Mouse (Mus musculus) embryonic facial prominence, embryonic 15.5 days (tissue): ENCODE measurements at regions not wholly inside any gene's neighbourhood (a gene's known extent, or its start where the extent isn't known, plus 50 kb on each side); places are given as distances from the start of the nearest gene placed in this dataset.

Experiments used
- ATAC-seq: fragments of 200-750 bp; cut with Nextera tagmentation; 2 replicates; pipeline ENCODE4 v1.8.0; 2017; ENCODE audit warnings: low read depth, moderate TSS enrichment; ENCODE audit not compliant: insufficient number of reproducible peaks, low FRiP score, low TSS enrichment
- H3K27ac ChIP-seq: fragments of 300-500 bp; sonication (generic); replicated peaks from 2 replicates; pipeline ENCODE4 v1.5.1; 2015; ENCODE audit warnings: mild to moderate bottlenecking, inconsistent platforms
- H3K27me3 ChIP-seq: fragments of 300-500 bp; sonication (generic); 2 replicates; pipeline ENCODE4 v1.6.1; 2015; ENCODE audit warnings: inconsistent platforms
- H3K36me3 ChIP-seq: fragments of 300-500 bp; sonication (generic); 2 replicates; pipeline ENCODE4 v1.6.1; 2015; ENCODE audit warnings: mild to moderate bottlenecking, inconsistent platforms
- H3K4me1 ChIP-seq: fragments of 300-500 bp; sonication (generic); 2 replicates; pipeline ENCODE4 v1.6.1; 2015; ENCODE audit warnings: inconsistent platforms
- H3K4me2 ChIP-seq: fragments of 300-500 bp; sonication (generic); replicated peaks from 2 replicates; pipeline ENCODE4 v1.6.1; 2015; ENCODE audit warnings: mild to moderate bottlenecking, inconsistent platforms
- H3K4me3 ChIP-seq: fragments of 300-500 bp; sonication (generic); replicated peaks from 2 replicates; pipeline ENCODE4 v1.5.1; 2015; ENCODE audit warnings: mild to moderate bottlenecking, inconsistent platforms
- H3K9ac ChIP-seq: fragments of 300-500 bp; sonication (generic); 2 replicates; pipeline ENCODE4 v1.6.1; 2015; ENCODE audit warnings: inconsistent platforms
- H3K9me3 ChIP-seq: fragments of 300-500 bp; sonication (generic); replicated peaks from 2 replicates; pipeline ENCODE4 v1.6.1; 2016; ENCODE audit warnings: inconsistent platforms
- WGBS: fragments of 180-500 bp; shearing (Covaris S2); methylation state at CpG from one replicate; pipeline ENCODE4 v1.1.7; 2015; 5-methylcytosine and 5-hydroxymethylcytosine counted together

GRCm38 (mm10) chr3:21512081-21512480, 564.4 kb upstream of the Tbl1xr1 start:
- WGBS: 65% methylated on average over 4 of the region's 4 CpGs
- ATAC-seq: no peak
- H3K27me3 ChIP-seq: no peaks in the 10 kb centered on the region

GRCm38 (mm10) chr3:21524426-21524937, 552.0 kb upstream of the Tbl1xr1 start:
- H3K27ac ChIP-seq: peak overlapping the region; percentile 24; the same call in 1 of the 2 replicates
- no peak overlapping the region for H3K4me3 ChIP-seq
- no peaks in the 10 kb centered on the region for H3K9me3 ChIP-seq
- WGBS: 8% methylated on average over 1 of the region's 1 CpGs
- no peak overlapping the region for H3K4me2 ChIP-seq
- H3K36me3 ChIP-seq: no peaks in the 10 kb centered on the region
- no peaks in the 10 kb centered on the region for H3K4me1 ChIP-seq
- no peaks in the 10 kb centered on the region for H3K27me3 ChIP-seq
- ATAC-seq: peak; percentile 29; the same call in 1 of the 2 replicates
- no peak overlapping the region for H3K9ac ChIP-seq

More at GRCm38 (mm10) chr3:21512081-21512480, 564.4 kb upstream of the Tbl1xr1 start:
- Histone ChIP-seq H3K4me3 (no peak overlapping the region), H3K4me1 (no peaks in the 10 kb centered on the region), H3K4me2 (no peak overlapping the region), H3K27ac (no peak overlapping the region), H3K9ac (no peak overlapping the region), H3K36me3 (no peaks in the 10 kb centered on the region), H3K9me3 (peaks cover 23% of the 10 kb centered on the region; the same call in 1 of the 2 replicates)

- Histone ChIP-seq H3K9ac (no peak overlapping the region), H3K4me3 (no peak overlapping the region), H3K4me2 (no peak overlapping the region), H3K36me3 (no peaks in the 10 kb centered on the region), H3K9me3 (no peaks in the 10 kb centered on the region), H3K27ac (no peak overlapping the region), H3K27me3 (no peaks in the 10 kb centered on the region), H3K4me1 (0 out of 2 replicates have a peak, but pooled peaks cover 6% of the 10 kb centered on the region)
- ATAC-seq: no peak
- WGBS: 21% methylated on average over 5 of the region's 5 CpGs
Observed at GRCm38 (mm10) chr3:21530862-21531261, 545.6 kb upstream of the Tbl1xr1 start.

DNA sequence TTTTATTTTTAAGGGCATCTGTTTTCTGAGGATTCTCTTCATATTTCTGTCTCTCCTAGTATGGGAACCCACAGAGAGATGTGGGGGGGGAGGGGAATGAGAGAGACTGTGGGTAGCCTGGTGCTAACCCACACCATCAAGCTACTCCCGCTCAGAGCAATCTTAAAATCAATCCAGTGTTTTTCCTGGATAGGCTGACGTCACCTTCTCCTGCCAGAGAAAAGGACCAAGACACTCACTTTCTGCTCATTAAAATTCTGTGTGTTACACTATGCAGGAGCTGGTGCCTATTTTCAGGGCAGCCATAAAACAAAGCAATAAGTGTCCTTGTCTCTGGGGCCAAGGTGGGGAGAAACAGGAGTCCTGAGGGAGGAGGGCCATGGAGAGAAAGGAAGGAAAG, 537.3 kb upstream of the Tbl1xr1 start:
- Histone ChIP-seq H3K4me1 (no peaks in the 10 kb centered on the region), H3K9ac (no peak overlapping the region), H3K4me3 (no peak overlapping the region), H3K27ac (no peak overlapping the region), H3K27me3 (no peaks in the 10 kb centered on the region), H3K4me2 (no peak overlapping the region), H3K9me3 (no peaks in the 10 kb centered on the region), H3K36me3 (no peaks in the 10 kb centered on the region)
- WGBS: 66% methylated on average over 2 of the region's 2 CpGs
- ATAC-seq: no peak

DNA sequence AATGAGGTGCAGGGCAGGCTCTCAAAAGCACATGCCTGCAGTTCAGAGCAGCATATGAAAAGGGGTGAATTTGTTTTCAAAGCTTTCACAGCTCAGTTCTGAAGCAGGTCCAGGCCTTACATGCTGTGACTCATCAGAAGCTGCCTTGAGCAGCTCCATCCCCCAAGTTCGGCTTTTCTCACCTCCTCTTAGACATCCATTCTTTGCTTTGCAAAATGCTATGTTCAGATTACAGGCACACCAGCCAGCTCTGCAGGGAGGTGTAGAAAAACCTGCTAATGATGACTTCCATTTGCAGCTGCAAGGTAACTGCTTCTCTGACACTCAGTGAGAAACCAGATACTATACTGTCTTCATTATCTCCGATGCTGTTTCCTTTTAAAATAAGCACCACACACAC, 532.0 kb upstream of the Tbl1xr1 start:
- Histone ChIP-seq H3K36me3 (no peaks in the 10 kb centered on the region), H3K27ac (no peak overlapping the region), H3K4me1 (peaks cover 6% of the 10 kb centered on the region; the same call in 1 of the 2 replicates), H3K9ac (no peak overlapping the region), H3K4me2 (no peak overlapping the region), H3K4me3 (no peak overlapping the region), H3K27me3 (no peaks in the 10 kb centered on the region), H3K9me3 (no peaks in the 10 kb centered on the region)
- 32% methylated on average over 2 of the region's 2 CpGs for WGBS
- ATAC-seq: no peak

DNA sequence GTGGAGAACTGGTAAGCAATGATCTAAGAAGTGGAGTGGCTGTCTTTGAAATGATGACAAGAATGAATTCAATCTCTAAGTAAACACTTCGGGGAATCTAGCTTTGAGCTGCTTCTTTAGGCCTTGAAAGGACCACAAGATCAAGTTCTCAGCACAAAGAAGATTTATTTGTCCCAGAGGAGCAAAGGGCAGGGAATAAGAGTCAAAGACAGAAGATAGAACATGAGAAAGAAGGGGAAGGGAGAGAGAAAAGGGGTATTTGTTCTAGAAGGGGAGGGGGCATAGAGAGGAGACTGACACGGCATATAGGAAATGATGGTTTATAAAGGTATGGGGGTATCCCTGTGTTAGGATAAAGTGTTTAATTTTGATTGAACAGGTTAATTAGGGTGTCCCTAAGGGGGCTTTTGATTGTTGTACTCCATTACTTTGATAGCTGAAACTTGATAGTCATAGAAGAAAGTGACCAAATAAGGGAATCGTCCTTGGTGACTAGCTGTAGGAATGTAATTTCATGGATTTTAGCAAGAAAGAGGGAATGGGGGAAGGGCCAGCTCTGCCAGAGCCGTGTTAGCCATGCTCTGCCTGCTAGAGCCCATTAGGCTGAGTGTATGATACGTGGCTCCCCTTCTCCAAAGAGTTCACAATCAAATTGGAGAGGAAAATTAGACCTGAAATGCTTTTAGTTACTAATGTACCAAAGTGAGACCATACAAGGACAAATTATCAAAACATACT, 531.1 kb upstream of the Tbl1xr1 start:
- H3K27ac ChIP-seq: no peak overlapping the region
- H3K27me3 ChIP-seq: no peaks in the 10 kb centered on the region
- H3K4me3 ChIP-seq: no peak overlapping the region
- no peaks in the 10 kb centered on the region for H3K9me3 ChIP-seq
- no peak overlapping the region for H3K4me2 ChIP-seq
- WGBS: 38% methylated on average over 5 of the region's 5 CpGs
- H3K4me1 ChIP-seq: peaks cover 6% of the 10 kb centered on the region; the same call in 1 of the 2 replicates
- no peaks in the 10 kb centered on the region for H3K36me3 ChIP-seq
- no peak overlapping the region for H3K9ac ChIP-seq
- ATAC-seq: no peak

GRCm38 (mm10) chr3:21546411-21546810, 530.0 kb upstream of the Tbl1xr1 start:
- H3K36me3 ChIP-seq: no peaks in the 10 kb centered on the region
- no peaks in the 10 kb centered on the region for H3K27me3 ChIP-seq
- no peak overlapping the region for H3K4me3 ChIP-seq
- 38% methylated on average over 2 of the region's 2 CpGs for WGBS
- ATAC-seq: no peak
- H3K27ac ChIP-seq: no peak overlapping the region
- no peak overlapping the region for H3K4me2 ChIP-seq
- H3K9me3 ChIP-seq: no peaks in the 10 kb centered on the region
- H3K4me1 ChIP-seq: peaks cover 6% of the 10 kb centered on the region; the same call in 1 of the 2 replicates
- no peak overlapping the region for H3K9ac ChIP-seq

- Histone ChIP-seq H3K4me3 (no peak overlapping the region), H3K9ac (no peak overlapping the region), H3K36me3 (no peaks in the 10 kb centered on the region), H3K4me2 (no peak overlapping the region), H3K27me3 (no peaks in the 10 kb centered on the region), H3K4me1 (peaks cover 6% of the 10 kb centered on the region; the same call in 1 of the 2 replicates), H3K27ac (no peak overlapping the region), H3K9me3 (no peaks in the 10 kb centered on the region)
- ATAC-seq: no peak
- 55% methylated on average over 4 of the region's 4 CpGs for WGBS
Observed at GRCm38 (mm10) chr3:21549671-21550070, 526.8 kb upstream of the Tbl1xr1 start.

DNA sequence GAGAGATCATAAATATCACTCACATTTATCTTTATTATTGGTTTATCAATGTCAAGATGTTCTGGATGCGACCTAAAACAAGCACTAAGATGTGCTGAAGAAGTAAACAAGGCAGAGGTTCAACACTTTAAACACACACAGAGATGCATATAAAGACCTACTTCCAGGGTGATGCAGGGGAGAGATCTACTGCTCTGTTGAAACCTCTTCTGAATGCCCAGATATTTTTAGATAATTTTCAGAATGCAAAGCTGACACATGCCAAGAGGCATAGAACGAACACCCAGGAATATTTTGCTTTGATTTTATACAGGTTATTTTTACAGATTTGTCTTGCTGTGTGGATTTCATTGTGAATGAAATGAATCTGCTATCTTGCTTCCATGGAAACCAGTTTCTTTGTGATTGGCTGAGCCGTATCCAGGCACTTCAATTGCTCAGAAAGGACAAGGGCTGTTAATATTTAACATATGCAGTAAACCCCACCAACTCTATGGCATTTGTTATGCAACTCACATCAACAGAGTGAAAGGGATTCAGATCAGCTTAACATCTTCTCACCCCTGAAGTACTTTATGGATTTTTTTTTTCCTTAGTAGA, 523.2 kb upstream of the Tbl1xr1 start:
- Histone ChIP-seq H3K9ac (no peak overlapping the region), H3K4me3 (no peak overlapping the region), H3K4me1 (peaks cover under 1% of the 10 kb centered on the region; the same call in 1 of the 2 replicates), H3K9me3 (no peaks in the 10 kb centered on the region), H3K27ac (no peak overlapping the region), H3K4me2 (no peak overlapping the region), H3K27me3 (no peaks in the 10 kb centered on the region), H3K36me3 (no peaks in the 10 kb centered on the region)
- ATAC-seq: no peak
- WGBS: 49% methylated on average over 3 of the region's 3 CpGs

DNA sequence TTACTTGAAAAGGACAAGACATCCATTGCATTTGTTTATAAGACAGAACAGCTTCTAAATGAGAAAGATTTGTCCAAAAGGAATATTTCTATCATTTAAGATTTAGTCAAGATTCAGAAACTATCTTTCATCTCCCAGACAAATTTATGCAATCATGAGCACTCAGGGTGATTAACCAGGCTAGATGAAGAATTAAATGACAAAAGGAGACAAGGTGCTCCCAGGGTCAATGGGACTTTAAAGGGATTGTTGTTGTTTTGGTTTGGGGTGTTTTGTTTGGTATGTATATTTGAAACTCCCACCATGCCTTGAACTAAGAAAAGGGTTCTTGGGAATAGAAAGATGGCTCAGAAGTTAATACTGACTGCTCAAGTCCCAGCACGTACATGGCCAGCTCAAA, 522.6 kb upstream of the Tbl1xr1 start:
- Histone ChIP-seq H3K9me3 (no peaks in the 10 kb centered on the region), H3K4me2 (no peak overlapping the region), H3K36me3 (no peaks in the 10 kb centered on the region), H3K4me3 (no peak overlapping the region), H3K27me3 (no peaks in the 10 kb centered on the region), H3K4me1 (peaks cover 5% of the 10 kb centered on the region; the same call in 1 of the 2 replicates), H3K9ac (no peak overlapping the region), H3K27ac (no peak overlapping the region)
- 47% methylated on average over 1 of the region's 1 CpGs for WGBS
- no peak for ATAC-seq

DNA sequence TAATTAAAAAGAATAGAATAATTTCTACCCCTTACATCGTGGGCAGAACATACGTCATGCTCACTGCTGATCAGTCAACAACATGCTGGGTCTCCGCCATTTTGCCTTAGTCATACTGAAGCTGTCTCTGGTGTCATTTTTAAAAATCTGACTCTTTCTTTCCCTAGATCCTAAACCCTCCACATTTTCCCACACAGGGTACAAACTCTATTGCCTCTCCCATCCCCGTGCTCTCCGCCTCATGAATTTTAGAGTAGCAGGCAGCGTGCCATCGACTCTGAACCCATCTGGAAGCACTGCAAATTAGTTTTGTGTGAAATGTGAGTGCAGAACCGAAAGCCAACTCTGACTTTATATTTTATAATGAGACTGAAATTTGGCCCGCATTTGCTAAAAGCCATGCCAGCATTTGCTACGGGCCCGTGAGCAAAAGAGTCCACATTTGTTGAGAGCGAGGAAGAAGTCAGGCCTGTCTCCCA, 518.5 kb upstream of the Tbl1xr1 start:
- no peaks in the 10 kb centered on the region for H3K9me3 ChIP-seq
- no peak overlapping the region for H3K4me2 ChIP-seq
- H3K4me3 ChIP-seq: no peak overlapping the region
- no peak overlapping the region for H3K9ac ChIP-seq
- ATAC-seq: peak; percentile 47
- WGBS: 42% methylated on average over 12 of the region's 12 CpGs
- H3K4me1 ChIP-seq: peaks cover 7% of the 10 kb centered on the region; the same call in 1 of the 2 replicates
- no peaks in the 10 kb centered on the region for H3K36me3 ChIP-seq
- H3K27ac ChIP-seq: 0 out of 2 replicates have a peak overlapping the region, but pooled peaks have one; percentile 49
- H3K27me3 ChIP-seq: no peaks in the 10 kb centered on the region
